Mouse (Mus musculus) lung, embryonic 14.5 days (tissue): ENCODE measurements around the gene Rassf7. TPM values are rescaled to one million over a fixed set of nuclear protein-coding genes. Genes with fewer than 3 reads are reported as not detected.

Experiments
- ATAC-seq: fragments of 200-750 bp; cut with Nextera tagmentation; 2 replicates; pipeline ENCODE4 v1.8.0; 2017; ENCODE audit warnings: mild to moderate bottlenecking, moderate TSS enrichment, moderate library complexity; ENCODE audit not compliant: insufficient read depth
- DNase-seq: peaks from one replicate; pipeline ENCODE4 v3.0.0-alpha.2; 2015
- H3K27ac ChIP-seq: fragments of 300-500 bp; sonication (generic); 2 replicates; pipeline ENCODE4 v1.5.1; 2014; ENCODE audit warnings: low read depth, mild to moderate bottlenecking, moderate library complexity
- H3K27me3 ChIP-seq: fragments of 300-500 bp; sonication (generic); 2 replicates; pipeline ENCODE4 v1.6.1; 2014; ENCODE audit warnings: low read length, control low read depth; ENCODE audit not compliant: insufficient read depth
- H3K36me3 ChIP-seq: fragments of 300-500 bp; sonication (generic); 2 replicates; pipeline ENCODE4 v1.6.1; 2014; ENCODE audit warnings: control low read depth; ENCODE audit not compliant: insufficient read depth
- H3K4me1 ChIP-seq: fragments of 300-500 bp; sonication (generic); 2 replicates; pipeline ENCODE4 v1.6.1; 2014; ENCODE audit warnings: antibody characterized with exemption, control low read depth; ENCODE audit not compliant: insufficient read depth
- H3K4me2 ChIP-seq: fragments of 300-500 bp; sonication (generic); 2 replicates; pipeline ENCODE4 v1.6.1; 2014; ENCODE audit warnings: mild to moderate bottlenecking
- H3K4me3 ChIP-seq: fragments of 300-500 bp; sonication (generic); 2 replicates; pipeline ENCODE4 v1.5.1; 2014; ENCODE audit warnings: low read depth, low read length
- H3K9ac ChIP-seq: fragments of 300-500 bp; sonication (generic); 2 replicates; pipeline ENCODE4 v1.6.1; 2014
- H3K9me3 ChIP-seq: fragments of 300-500 bp; sonication (generic); 2 replicates; pipeline ENCODE4 v1.6.1; 2016; ENCODE audit warnings: low read depth, low read length, control low read depth
- CTCF ChIP-seq: IDR thresholded peaks from 2 replicates; pipeline ENCODE4 v1.5.1; 2016; ENCODE audit warnings: antibody characterized with exemption, low read depth
- WGBS: fragments of 180-500 bp; shearing (Covaris S2); extraction: QIAGEN DNeasy Blood & Tissue Kit; methylation state at CpG from one replicate; pipeline ENCODE4 v1.1.7; 2014; 5-methylcytosine and 5-hydroxymethylcytosine counted together
- polyA plus RNA-seq: library from polyadenylated mRNA; unstranded; fragments of >200 nt; fragmentation: Nextera tagmentation; extraction: Ambion mirVana; gene quantifications from 2 replicates; pipeline ENCODE4 v1.2.1, GENCODE M21; 2014

The Rassf7 gene
- polyA plus RNA-seq, 1 experiment from 2014 or later, result 38.9 TPM

GRCm38 (mm10) chr7:141195754-141196153 is 19.9 kb upstream of the Rassf7 start:
- Histone ChIP-seq H3K4me1 (peaks cover 10% of the 10 kb centered on the region), H3K4me2 (no peak overlapping the region), H3K9ac (no peak overlapping the region), H3K9me3 (no peaks in the 10 kb centered on the region), H3K36me3 (peaks cover 18% of the 10 kb centered on the region), H3K4me3 (no peak overlapping the region), H3K27ac (no peak overlapping the region), H3K27me3 (no peaks in the 10 kb centered on the region)
- DNase-seq (no peak), ATAC-seq (no peak)
- no peak for TF ChIP-seq CTCF
- WGBS, result 90% methylated on average over 2 of the region's 2 CpGs

DNA sequence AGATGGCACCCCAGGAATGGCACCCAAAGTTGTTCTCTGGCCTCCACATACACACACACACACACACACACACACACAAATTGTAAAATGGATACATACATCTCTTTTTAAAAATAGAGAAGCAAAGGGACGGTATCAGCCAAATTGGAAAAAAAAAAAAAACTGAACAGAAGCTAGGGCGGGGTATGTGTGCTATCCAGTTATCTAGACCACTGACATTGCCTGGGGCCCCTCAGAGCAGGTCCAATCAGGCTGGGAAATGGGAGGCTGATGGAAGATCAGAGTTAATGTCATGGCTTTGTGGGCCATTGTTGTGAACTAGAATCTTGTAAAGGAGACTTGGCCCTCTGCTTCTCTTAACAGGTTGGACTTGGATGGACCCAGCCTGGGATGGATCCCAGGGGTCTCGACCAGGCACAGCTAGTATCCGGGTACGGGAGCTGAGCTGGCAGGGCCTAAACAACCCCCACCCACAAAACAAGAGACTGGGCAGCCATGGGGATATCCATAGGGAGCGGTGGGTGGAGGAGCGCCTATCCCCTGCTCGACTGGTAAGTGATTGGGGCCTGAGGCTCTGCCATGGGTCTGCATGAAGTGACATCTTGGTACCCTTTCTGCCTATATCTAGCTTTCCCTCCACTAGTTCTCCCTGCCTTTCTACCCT is 18.9 kb upstream of the Rassf7 start:
- WGBS, result 91% methylated on average over 8 of the region's 8 CpGs

GRCm38 (mm10) chr7:141198121-141198520 is 17.5 kb upstream of the Rassf7 start:
- Histone ChIP-seq H3K9me3 (no peaks in the 10 kb centered on the region), H3K27ac (no peak overlapping the region), H3K27me3 (no peaks in the 10 kb centered on the region), H3K4me1 (no peaks in the 10 kb centered on the region), H3K36me3 (no peaks in the 10 kb centered on the region), H3K9ac (no peak overlapping the region), H3K4me3 (no peak overlapping the region), H3K4me2 (no peak overlapping the region)
- TF ChIP-seq CTCF, result no peak
- 89% methylated on average over 4 of the region's 4 CpGs for WGBS
- ATAC-seq (no peak), DNase-seq (no peak)

More for the DNA sequence above, 18.9 kb upstream of the Rassf7 start:
- TF ChIP-seq CTCF, result no peak
- Histone ChIP-seq H3K4me1 (peaks cover 10% of the 10 kb centered on the region), H3K4me3 (no peak overlapping the region), H3K9me3 (no peaks in the 10 kb centered on the region), H3K27ac (no peak overlapping the region), H3K27me3 (no peaks in the 10 kb centered on the region), H3K36me3 (peaks cover 8% of the 10 kb centered on the region), H3K4me2 (no peak overlapping the region), H3K9ac (no peak overlapping the region)
- DNase-seq, result no peak
- ATAC-seq, result no peak

DNA sequence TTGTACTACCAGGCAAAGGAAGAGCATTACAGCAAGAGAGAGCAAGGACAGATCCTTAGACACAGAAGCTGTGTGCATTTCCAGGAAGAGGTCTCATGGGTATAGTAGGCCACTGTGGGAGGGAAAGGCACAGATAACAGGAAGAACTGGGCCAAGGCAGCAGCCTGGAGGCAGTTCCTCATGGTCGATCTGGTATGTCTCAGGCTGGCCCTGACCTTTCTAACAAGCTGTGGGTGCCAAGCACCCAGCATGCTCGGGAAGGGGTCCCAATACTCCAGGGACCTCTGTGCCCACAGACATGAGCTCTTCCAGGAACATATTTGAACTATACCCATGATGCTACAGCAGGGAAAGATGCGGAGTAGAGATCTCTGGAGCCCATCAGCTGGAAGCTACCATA is 11.1 kb upstream of the Rassf7 start:
- H3K4me3 ChIP-seq, result no peak overlapping the region
- H3K36me3 ChIP-seq, result no peaks in the 10 kb centered on the region
- H3K4me1 ChIP-seq, result no peaks in the 10 kb centered on the region
- 72% methylated on average over 3 of the region's 3 CpGs for WGBS
- H3K4me2 ChIP-seq, result no peak overlapping the region
- no peak overlapping the region for H3K9ac ChIP-seq
- H3K9me3 ChIP-seq, result no peaks in the 10 kb centered on the region
- ATAC-seq (no peak), DNase-seq (no peak)
- no peaks in the 10 kb centered on the region for H3K27me3 ChIP-seq
- H3K27ac ChIP-seq, result no peak overlapping the region
- no peak for TF ChIP-seq CTCF

GRCm38 (mm10) chr7:141205504-141205903 is 10.2 kb upstream of the Rassf7 start:
- H3K27ac ChIP-seq, result no peak overlapping the region
- WGBS, result 88% methylated on average over 5 of the region's 5 CpGs
- no peak overlapping the region for H3K4me3 ChIP-seq
- no peak for TF ChIP-seq CTCF
- no peak for ATAC-seq
- no peak for DNase-seq
- no peaks in the 10 kb centered on the region for H3K36me3 ChIP-seq
- H3K27me3 ChIP-seq, result no peaks in the 10 kb centered on the region
- no peak overlapping the region for H3K9ac ChIP-seq
- no peak overlapping the region for H3K4me2 ChIP-seq
- no peaks in the 10 kb centered on the region for H3K4me1 ChIP-seq
- H3K9me3 ChIP-seq, result no peaks in the 10 kb centered on the region

GRCm38 (mm10) chr7:141206182-141206937 is 9.3 kb upstream of the Rassf7 start:
- no peak for TF ChIP-seq CTCF
- no peak overlapping the region for H3K4me3 ChIP-seq
- H3K9me3 ChIP-seq, result no peaks in the 10 kb centered on the region
- H3K27me3 ChIP-seq, result no peaks in the 10 kb centered on the region
- DNase-seq (no peak), ATAC-seq (no peak)
- H3K9ac ChIP-seq, result no peak overlapping the region
- no peak overlapping the region for H3K27ac ChIP-seq
- H3K36me3 ChIP-seq, result no peaks in the 10 kb centered on the region
- H3K4me1 ChIP-seq, result no peaks in the 10 kb centered on the region
- 89% methylated on average over 18 of the region's 18 CpGs for WGBS
- no peak overlapping the region for H3K4me2 ChIP-seq

- no peak overlapping the region for H3K4me2 ChIP-seq
- WGBS, result 79% methylated on average over 3 of the region's 3 CpGs
- DNase-seq (no peak), ATAC-seq (no peak; the same call in 1 of the 2 replicates)
- H3K27me3 ChIP-seq, result no peaks in the 10 kb centered on the region
- no peak for TF ChIP-seq CTCF
- H3K36me3 ChIP-seq, result no peaks in the 10 kb centered on the region
- no peak overlapping the region for H3K27ac ChIP-seq
- H3K4me1 ChIP-seq, result no peaks in the 10 kb centered on the region; the same call in 1 of the 2 replicates
- no peak overlapping the region for H3K9ac ChIP-seq
- no peaks in the 10 kb centered on the region for H3K9me3 ChIP-seq
- H3K4me3 ChIP-seq, result no peak overlapping the region
These were observed 6.1 kb upstream of the Rassf7 start for GRCm38 (mm10) chr7:141209526-141209925.
